Mouse (Mus musculus) liver, embryonic 14.5 days (tissue): ENCODE measurements around the gene Gm7735.

Source experiments
- CTCF ChIP-seq: IDR thresholded peaks from 2 replicates; pipeline ENCODE4 v1.5.1; 2016; ENCODE audit warnings: antibody characterized with exemption, low read depth, control low read depth
- EP300 ChIP-seq: IDR thresholded peaks from 2 replicates; pipeline ENCODE4 v1.6.1; 2016; ENCODE audit warnings: antibody characterized with exemption, low read depth

DNA sequence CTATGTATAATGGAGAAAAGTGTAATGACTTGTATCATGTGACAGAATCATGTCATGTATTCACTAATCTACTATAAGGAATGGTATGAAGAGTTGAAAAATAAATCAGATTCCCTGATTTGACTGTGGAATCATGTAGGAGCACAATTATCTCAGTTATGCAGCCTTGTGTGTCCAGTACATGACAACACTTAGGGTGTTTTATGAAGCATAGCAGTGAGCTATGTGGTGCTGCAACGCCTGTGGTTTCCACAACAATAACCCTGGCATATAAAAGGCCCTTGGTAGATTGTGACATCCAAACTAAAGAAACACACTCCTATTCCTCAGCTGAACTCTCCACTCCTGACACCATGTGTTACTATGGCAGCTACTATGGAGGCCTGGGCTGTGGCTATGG lies 36.3 kb downstream of the Gm7735 start, which contains the start of gene Krtap20-2:
- TF ChIP-seq CTCF (no peak), EP300 (no peak)
